30 mouse cellular contexts compared by ENCODE assay signal in the genomic region with DNA sequence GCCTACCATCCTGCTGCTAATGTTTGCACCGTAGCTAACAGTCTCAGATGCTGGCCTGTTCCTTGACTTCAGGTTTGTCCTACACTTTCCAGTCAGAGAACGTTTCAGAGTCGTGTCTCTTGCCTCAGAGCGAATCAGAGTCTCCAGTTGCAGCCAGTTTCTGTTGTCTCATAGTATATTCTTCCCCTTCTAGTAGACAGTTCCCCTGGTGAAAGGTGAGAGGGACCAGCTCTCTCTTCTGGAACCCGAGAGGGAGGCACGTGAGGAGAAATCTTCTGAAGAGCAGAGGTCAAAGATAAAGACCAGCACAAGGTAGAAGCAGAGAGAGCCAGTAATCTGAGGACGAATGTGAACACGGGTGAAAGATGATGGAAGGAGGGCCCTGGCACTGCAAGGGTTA. TPM values are rescaled to one million over a fixed set of nuclear protein-coding genes. Genes with fewer than 3 reads are reported as not detected.
"Had no signal": no experiment of that assay in that cellular context is flagged by ENCODE, and none has a peak within 500 bp of the region (broad histone marks: within the 10 kb centered on the region; RNA-seq: fewer than 3 reads in every experiment).

No protein-coding gene starts in this region.

- H3K4me1 ChIP-seq: embryonic facial prominence, embryonic 12.5 days; embryonic facial prominence, embryonic 13.5 days had no signal

- H3K4me2 ChIP-seq: embryonic facial prominence, embryonic 12.5 days; embryonic facial prominence, embryonic 13.5 days; embryonic facial prominence, embryonic 15.5 days; forebrain, embryonic 12.5 days; forebrain, embryonic 13.5 days; forebrain, embryonic 15.5 days had no signal

- H3K9ac ChIP-seq: embryonic facial prominence, embryonic 12.5 days; embryonic facial prominence, embryonic 13.5 days; embryonic facial prominence, embryonic 15.5 days; forebrain, embryonic 12.5 days; forebrain, embryonic 13.5 days; forebrain, embryonic 15.5 days; forebrain, postnatal 0 days had no signal

- DNase-seq: cerebellum, adult 18-20 months; cerebellum, adult 2 months; cerebellum, adult 8-10 months; cerebellum, adult 9-10 months; cerebellum, adult 9-11 months; cerebellum, postnatal 10 days; cerebellum, postnatal 14 days; cerebellum, postnatal 25 days; cerebellum, postnatal 36 days; embryo, embryonic 11 days; forebrain, postnatal 0 days; gastrocnemius, adult 2 months; gastrocnemius, postnatal 10 days; gastrocnemius, postnatal 14 days; gastrocnemius, postnatal 25 days; gastrocnemius, postnatal 36 days; heart, adult 18-20 months; heart, adult 2 months had no signal

- H3K27ac ChIP-seq: embryonic facial prominence, embryonic 10.5 days; embryonic facial prominence, embryonic 12.5 days; embryonic facial prominence, embryonic 13.5 days; embryonic facial prominence, embryonic 15.5 days; forebrain, embryonic 10.5 days; forebrain, embryonic 12.5 days; forebrain, embryonic 13.5 days; forebrain, embryonic 15.5 days; gastrocnemius, adult 2 months; heart, adult 2 months had no signal

- ATAC-seq: forebrain, embryonic 13.5 days; forebrain, embryonic 14.5 days; forebrain, embryonic 15.5 days; forebrain, embryonic 16.5 days; forebrain, postnatal 0 days had no signal

- H3K27me3 ChIP-seq: embryonic facial prominence, embryonic 12.5 days; embryonic facial prominence, embryonic 13.5 days; embryonic facial prominence, embryonic 15.5 days; forebrain, embryonic 12.5 days; forebrain, embryonic 13.5 days; forebrain, embryonic 15.5 days had no signal

- H3K9me3 ChIP-seq: embryonic facial prominence, embryonic 10.5 days; embryonic facial prominence, embryonic 12.5 days; embryonic facial prominence, embryonic 13.5 days; embryonic facial prominence, embryonic 15.5 days; forebrain, embryonic 10.5 days; forebrain, embryonic 12.5 days; forebrain, embryonic 13.5 days; forebrain, embryonic 15.5 days had no signal

- H3K4me3 ChIP-seq: embryonic facial prominence, embryonic 10.5 days; embryonic facial prominence, embryonic 12.5 days; embryonic facial prominence, embryonic 13.5 days; embryonic facial prominence, embryonic 15.5 days; erythroblast, embryonic 14.5 days; forebrain, embryonic 10.5 days; forebrain, embryonic 12.5 days; forebrain, embryonic 13.5 days; forebrain, embryonic 15.5 days; gastrocnemius, adult 2 months; heart, adult 2 months had no signal

RNA-seq across cellular contexts. Expression of gene Trib3, which starts 55.8 kb away (rescaled TPM):
- total RNA-seq: common myeloid progenitor, adult 5-6 weeks had no signal
